Comparison of ENCODE assay signal across 8 mouse cellular contexts in genomic region chr11:86586868-86587792, GRCm38 (mm10). TPM values are rescaled to one million over a fixed set of nuclear protein-coding genes. Genes with fewer than 3 reads are reported as not detected.
A peak's percentile ranks its signal among the peaks of the same experiment; 100 is the strongest.
DNase-seq lines count a peak whose midpoint lies in the region; ATAC-seq and TF ChIP-seq lines count a peak whose summit lies in the region.

No protein-coding gene starts in this region.

- H3K4me1 ChIP-seq in embryonic facial prominence, embryonic 11.5 days (ENCODE audit: control insufficient read depth, insufficient read depth, low read length), result no peaks in the 10 kb centered on the region
- H3K4me1 ChIP-seq in heart, postnatal 0 days (ENCODE audit: control insufficient read depth, insufficient read depth), result peaks cover 21% of the 10 kb centered on the region; the same call in 1 of the 2 replicates

- peak overlapping the region; percentile 5; the same call in 1 of the 2 replicates for H3K4me3 ChIP-seq in embryonic facial prominence, embryonic 11.5 days (ENCODE audit: low read depth, low read length)
- peak overlapping the region; percentile 62 for H3K4me3 ChIP-seq in heart, postnatal 0 days (ENCODE audit: low read depth, low read length)

- 5% methylated on average over 15 of the region's 15 CpGs for WGBS in embryonic facial prominence, embryonic 11.5 days
- WGBS in heart, postnatal 0 days, result 2% methylated on average over 15 of the region's 15 CpGs

- H3K9ac ChIP-seq in embryonic facial prominence, embryonic 11.5 days (replicated peaks; ENCODE audit: low read length), result peak overlapping the region; percentile 43
- peak overlapping the region; percentile 84 for H3K9ac ChIP-seq in heart, postnatal 0 days (replicated peaks; ENCODE audit: low read depth, low read length)

- H3K4me2 ChIP-seq in embryonic facial prominence, embryonic 11.5 days (ENCODE audit: low read depth, low read length), result peak overlapping the region; percentile 34
- peak overlapping the region; percentile 70 for H3K4me2 ChIP-seq in heart, postnatal 0 days (ENCODE audit: low read depth, low read length)

- no peak overlapping the region for H3K27ac ChIP-seq in embryonic facial prominence, embryonic 11.5 days (replicated peaks; ENCODE audit: low read depth, low read length)
- H3K27ac ChIP-seq in heart, postnatal 0 days (ENCODE audit: low read depth), result peak overlapping the region; percentile 88

- no peak for TF ChIP-seq CTCF in heart, postnatal 0 days (IDR thresholded peaks at IDR 0.05; ENCODE audit: low read depth)

- peak; percentile 92 for DNase-seq in urinary bladder, postnatal 14 days (ENCODE audit: low spot score)
- DNase-seq in urinary bladder, adult 2 months (ENCODE audit: low spot score), result no peak
- DNase-seq in embryonic facial prominence, embryonic 11.5 days (ENCODE audit: low spot score), result peak; percentile 69
- DNase-seq in heart, postnatal 0 days (ENCODE audit: low spot score), result peak; percentile 95
- DNase-seq in kidney, postnatal 36 days, result peak; percentile 84 to 92
- DNase-seq in thymus, postnatal 0 days (ENCODE audit: low spot score), result peak; percentile 58
- no peak for DNase-seq in left cerebral cortex, adult 11 months (ENCODE audit: low spot score)

- TF ChIP-seq EP300 in heart, postnatal 0 days (IDR thresholded peaks at IDR 0.05; ENCODE audit: low read depth), result peak; percentile 51

- H3K27me3 ChIP-seq in embryonic facial prominence, embryonic 11.5 days (ENCODE audit: control insufficient read depth, insufficient read depth, low read length), result no peaks in the 10 kb centered on the region
- H3K27me3 ChIP-seq in heart, postnatal 0 days (ENCODE audit: control insufficient read depth, insufficient read depth, low read length), result no peaks in the 10 kb centered on the region

- 0 out of 2 replicates have a peak, but pooled peaks have one; percentile 9 for ATAC-seq in embryonic facial prominence, embryonic 11.5 days (replicated peaks; ENCODE audit: insufficient number of reproducible peaks, low FRiP score, low TSS enrichment, low read depth)
- peak; percentile 92 for ATAC-seq in heart, postnatal 0 days (ENCODE audit: insufficient read depth, low read depth)
- ATAC-seq in megakaryocyte-erythroid progenitor cell, adult 5-6 weeks (replicated peaks; ENCODE audit: low FRiP score, low TSS enrichment, poor library complexity, severe bottlenecking), result peak; percentile 76

- H3K36me3 ChIP-seq in embryonic facial prominence, embryonic 11.5 days (replicated peaks; ENCODE audit: control insufficient read depth, insufficient read depth, low read depth, low read length), result no peaks in the 10 kb centered on the region
- no peaks in the 10 kb centered on the region for H3K36me3 ChIP-seq in heart, postnatal 0 days (replicated peaks; ENCODE audit: control insufficient read depth, insufficient read depth, low read length)

- H3K9me3 ChIP-seq in embryonic facial prominence, embryonic 11.5 days (replicated peaks; ENCODE audit: control insufficient read depth, low read length), result no peaks in the 10 kb centered on the region
- no peaks in the 10 kb centered on the region for H3K9me3 ChIP-seq in heart, postnatal 0 days (replicated peaks; ENCODE audit: control insufficient read depth, low read length)

RNA-seq across cellular contexts. Expression of gene Tubd1, which starts 42.3 kb away (rescaled TPM):
- 6.5 and 7.9 TPM in 2 replicates for polyA plus RNA-seq in urinary bladder, adult 2 months (2012; rRNA removed)
- 12.6 and 13.1 TPM in 2 replicates for polyA plus RNA-seq in embryonic facial prominence, embryonic 11.5 days (2014; fragmentation: Nextera tagmentation; extraction: Ambion mirVana)
- 2.5 and 16.6 TPM in 2 replicates for total RNA-seq in heart, postnatal 0 days (2014; rRNA removed; ENCODE audit: low replicate concordance)
- polyA plus RNA-seq in heart, postnatal 0 days (2015; fragmentation: Nextera tagmentation; extraction: Ambion mirVana), result 8.0 and 10.6 TPM in 2 replicates
- total RNA-seq in megakaryocyte-erythroid progenitor cell, adult 5-6 weeks (2014; fragmentation: Nextera tagmentation), result 17.5 and 20.8 TPM in 2 replicates
- 13.7 and 20.5 TPM in 2 replicates for total RNA-seq in megakaryocyte-erythroid progenitor cell, adult 5-6 weeks (2017)
- polyA plus RNA-seq in thymus, postnatal 0 days (2015; fragmentation: Nextera tagmentation; extraction: Ambion mirVana), result 16.1 and 17.2 TPM in 2 replicates

RNA-seq across cellular contexts. Expression of gene Rps6kb1, which starts 42.5 kb away (rescaled TPM):
- 17.4 and 17.9 TPM in 2 replicates for polyA plus RNA-seq in urinary bladder, adult 2 months (2012; rRNA removed)
- polyA plus RNA-seq in embryonic facial prominence, embryonic 11.5 days (2014; fragmentation: Nextera tagmentation; extraction: Ambion mirVana), result 63.7 and 69.7 TPM in 2 replicates
- 10.5 and 13.2 TPM in 2 replicates for total RNA-seq in heart, postnatal 0 days (2014; rRNA removed; ENCODE audit: low replicate concordance)
- 32.7 and 37.1 TPM in 2 replicates for polyA plus RNA-seq in heart, postnatal 0 days (2015; fragmentation: Nextera tagmentation; extraction: Ambion mirVana)
- total RNA-seq in megakaryocyte-erythroid progenitor cell, adult 5-6 weeks (2014; fragmentation: Nextera tagmentation), result 45.2 and 49.5 TPM in 2 replicates
- 45.4 and 52.7 TPM in 2 replicates for total RNA-seq in megakaryocyte-erythroid progenitor cell, adult 5-6 weeks (2017)
- 73.8 and 89.6 TPM in 2 replicates for polyA plus RNA-seq in thymus, postnatal 0 days (2015; fragmentation: Nextera tagmentation; extraction: Ambion mirVana)

Comparison
In these comparisons a context has a peak if more than half of its experiments do, and no peak if none do; other contexts are left out.
1. DNase-seq: peak in urinary bladder, postnatal 14 days (single experiment), embryonic facial prominence, embryonic 11.5 days (single experiment), heart, postnatal 0 days (single experiment), kidney, postnatal 36 days (2 of 2) and thymus, postnatal 0 days (single experiment); none in urinary bladder, adult 2 months (single experiment) and left cerebral cortex, adult 11 months (single experiment).
2. ATAC-seq: peak in every context shown above with its lines; median percentile 92 in heart, postnatal 0 days; 76 in megakaryocyte-erythroid progenitor cell, adult 5-6 weeks; 9 in embryonic facial prominence, embryonic 11.5 days.